Mouse (Mus musculus): ENCODE measurements around the gene Rac1. TPM values are rescaled to one million over a fixed set of nuclear protein-coding genes. Genes with fewer than 3 reads are reported as not detected.

Rac1 gene
- polyA plus RNA-seq, 1 experiment from 2014 or later, result 162 TPM

GRCm38 (mm10) chr5:143489749-143490342 lies 38.0 kb downstream of the Rac1 start:
- H3K4me2 ChIP-seq (ENCODE audit: low read depth, low read length), result no peak overlapping the region
- 71% methylated on average over 14 of the region's 14 CpGs for WGBS (ENCODE audit: insufficient replicate concordance)
- no peak for DNase-seq
- H3K27ac ChIP-seq (ENCODE audit: low read depth), result no peak overlapping the region
- H3K9me3 ChIP-seq (ENCODE audit: low read length), result no peaks in the 10 kb centered on the region
- no peaks in the 10 kb centered on the region for H3K27me3 ChIP-seq (ENCODE audit: insufficient read depth, low read length)
- H3K4me1 ChIP-seq (ENCODE audit: insufficient read depth), result no peaks in the 10 kb centered on the region
- ATAC-seq, result peak; percentile 10; the same call in 1 of the 2 replicates
- H3K4me3 ChIP-seq (ENCODE audit: low read depth, low read length), result no peak overlapping the region
- no peak overlapping the region for H3K9ac ChIP-seq (replicated peaks)
- H3K36me3 ChIP-seq (replicated peaks; ENCODE audit: insufficient read depth, low read length), result peaks cover 15% of the 10 kb centered on the region; the same call in 1 of the 2 replicates
- TF ChIP-seq CTCF (IDR thresholded peaks at IDR 0.05; ENCODE audit: low read depth) (no peak), EP300 (IDR thresholded peaks at IDR 0.05; ENCODE audit: low read depth) (no peak)

GRCm38 (mm10) chr5:143487998-143488397 lies 39.8 kb downstream of the Rac1 start:
- TF ChIP-seq EP300 (IDR thresholded peaks at IDR 0.05; ENCODE audit: low read depth) (no peak), CTCF (IDR thresholded peaks at IDR 0.05; ENCODE audit: low read depth) (no peak)
- H3K4me2 ChIP-seq (ENCODE audit: low read depth, low read length), result no peak overlapping the region
- no peaks in the 10 kb centered on the region for H3K9me3 ChIP-seq (ENCODE audit: low read length)
- ATAC-seq (no peak), DNase-seq (no peak)
- 79% methylated on average over 5 of the region's 5 CpGs for WGBS (ENCODE audit: insufficient replicate concordance)
- H3K4me3 ChIP-seq (ENCODE audit: low read depth, low read length), result no peak overlapping the region
- no peaks in the 10 kb centered on the region for H3K4me1 ChIP-seq (ENCODE audit: insufficient read depth)
- no peaks in the 10 kb centered on the region for H3K27me3 ChIP-seq (ENCODE audit: insufficient read depth, low read length)
- no peak overlapping the region for H3K27ac ChIP-seq (ENCODE audit: low read depth)
- H3K9ac ChIP-seq (replicated peaks), result no peak overlapping the region
- H3K36me3 ChIP-seq (replicated peaks; ENCODE audit: insufficient read depth, low read length), result peaks cover 17% of the 10 kb centered on the region

- Histone ChIP-seq H3K27me3 (ENCODE audit: insufficient read depth, low read length) (no peaks in the 10 kb centered on the region), H3K4me1 (ENCODE audit: insufficient read depth) (no peaks in the 10 kb centered on the region), H3K9me3 (ENCODE audit: low read length) (no peaks in the 10 kb centered on the region), H3K9ac (replicated peaks) (no peak overlapping the region), H3K36me3 (replicated peaks; ENCODE audit: insufficient read depth, low read length) (peaks cover 25% of the 10 kb centered on the region), H3K4me3 (ENCODE audit: low read depth, low read length) (no peak overlapping the region), H3K4me2 (ENCODE audit: low read depth, low read length) (no peak overlapping the region), H3K27ac (ENCODE audit: low read depth) (no peak overlapping the region)
- no peak for ATAC-seq
- 77% methylated on average over 10 of the region's 10 CpGs for WGBS (ENCODE audit: insufficient replicate concordance)
- TF ChIP-seq CTCF (IDR thresholded peaks at IDR 0.05; ENCODE audit: low read depth) (no peak), EP300 (IDR thresholded peaks at IDR 0.05; ENCODE audit: low read depth) (no peak)
- DNase-seq, result no peak
Observed at GRCm38 (mm10) chr5:143487193-143487592, 40.6 kb downstream of the Rac1 start.

- no peak overlapping the region for H3K4me3 ChIP-seq (ENCODE audit: low read depth, low read length)
- no peak overlapping the region for H3K4me2 ChIP-seq (ENCODE audit: low read depth, low read length)
- 53% methylated on average over 5 of the region's 5 CpGs for WGBS (ENCODE audit: insufficient replicate concordance)
- H3K27me3 ChIP-seq (ENCODE audit: insufficient read depth, low read length), result no peaks in the 10 kb centered on the region
- H3K9me3 ChIP-seq (ENCODE audit: low read length), result no peaks in the 10 kb centered on the region
- DNase-seq (no peak), ATAC-seq (no peak)
- H3K36me3 ChIP-seq (replicated peaks; ENCODE audit: insufficient read depth, low read length), result peaks cover 32% of the 10 kb centered on the region
- no peak overlapping the region for H3K27ac ChIP-seq (ENCODE audit: low read depth)
- TF ChIP-seq EP300 (IDR thresholded peaks at IDR 0.05; ENCODE audit: low read depth), result no peak
- no peak overlapping the region for H3K9ac ChIP-seq (replicated peaks)
- no peaks in the 10 kb centered on the region for H3K4me1 ChIP-seq (ENCODE audit: insufficient read depth)
Observed at GRCm38 (mm10) chr5:143484955-143485354, 42.9 kb downstream of the Rac1 start.

- Histone ChIP-seq H3K4me2 (ENCODE audit: low read depth, low read length) (no peak overlapping the region), H3K4me1 (ENCODE audit: insufficient read depth) (no peaks in the 10 kb centered on the region), H3K9me3 (ENCODE audit: low read length) (no peaks in the 10 kb centered on the region), H3K9ac (replicated peaks) (no peak overlapping the region), H3K27ac (ENCODE audit: low read depth) (no peak overlapping the region), H3K4me3 (ENCODE audit: low read depth, low read length) (no peak overlapping the region), H3K27me3 (ENCODE audit: insufficient read depth, low read length) (no peaks in the 10 kb centered on the region), H3K36me3 (replicated peaks; ENCODE audit: insufficient read depth, low read length) (peaks cover 43% of the 10 kb centered on the region)
- TF ChIP-seq EP300 (IDR thresholded peaks at IDR 0.05; ENCODE audit: low read depth) (no peak), CTCF (IDR thresholded peaks at IDR 0.05; ENCODE audit: low read depth) (no peak)
- ATAC-seq (no peak), DNase-seq (no peak)
- 84% methylated on average over 3 of the region's 3 CpGs for WGBS (ENCODE audit: insufficient replicate concordance)
Observed at GRCm38 (mm10) chr5:143477901-143478300, 49.9 kb downstream of the Rac1 start.

- ATAC-seq (no peak), DNase-seq (no peak)
- Histone ChIP-seq H3K4me1 (ENCODE audit: insufficient read depth) (no peaks in the 10 kb centered on the region), H3K36me3 (replicated peaks; ENCODE audit: insufficient read depth, low read length) (peaks cover 32% of the 10 kb centered on the region), H3K27ac (ENCODE audit: low read depth) (no peak overlapping the region), H3K4me2 (ENCODE audit: low read depth, low read length) (no peak overlapping the region), H3K4me3 (ENCODE audit: low read depth, low read length) (no peak overlapping the region), H3K9me3 (ENCODE audit: low read length) (no peaks in the 10 kb centered on the region), H3K27me3 (ENCODE audit: insufficient read depth, low read length) (no peaks in the 10 kb centered on the region), H3K9ac (replicated peaks) (no peak overlapping the region)
- WGBS (ENCODE audit: insufficient replicate concordance), result 91% methylated on average over 6 of the region's 6 CpGs
- no peak for TF ChIP-seq EP300 (IDR thresholded peaks at IDR 0.05; ENCODE audit: low read depth)
- no peak for TF ChIP-seq CTCF (IDR thresholded peaks at IDR 0.05; ENCODE audit: low read depth)
Observed at GRCm38 (mm10) chr5:143476013-143476412, 51.8 kb downstream of the Rac1 start.
